Mouse (Mus musculus) E14TG2a.4 (cell line): Measurements from ENCODE around the gene Fstl4.

Experiments
- H3K27me3 ChIP-seq: 2 replicates; pipeline ENCODE4 v1.6.1; 2014; ENCODE audit warnings: low read length, control low read depth; ENCODE audit not compliant: insufficient read depth
- H3K36me3 ChIP-seq: 2 replicates; pipeline ENCODE4 v1.6.1; 2014; ENCODE audit warnings: low read length, control low read depth; ENCODE audit not compliant: insufficient read depth
- H3K4me1 ChIP-seq: replicated peaks from 2 replicates; pipeline ENCODE4 v1.6.1; 2014; ENCODE audit warnings: low read depth, low read length, control low read depth
- H3K4me3 ChIP-seq: replicated peaks from 2 replicates; pipeline ENCODE4 v1.5.1; 2014; ENCODE audit warnings: mild to moderate bottlenecking, low read length
- H3K9me3 ChIP-seq: 2 replicates; pipeline ENCODE4 v1.6.1; 2014; ENCODE audit warnings: low read length, control low read depth
- CTCF ChIP-seq: conservative IDR thresholded peaks from 2 replicates; pipeline ENCODE4 v1.5.1; 2014; ENCODE audit warnings: low read length
- NANOG ChIP-seq: IDR thresholded peaks from 2 replicates; pipeline ENCODE4 v1.6.1; 2014; ENCODE audit warnings: borderline replicate concordance, low read length, mixed read lengths
- POU5F1 ChIP-seq: IDR thresholded peaks from 2 replicates; pipeline ENCODE4 v1.6.1; 2014; ENCODE audit warnings: low read length, borderline replicate concordance

The Fstl4 gene

DNA sequence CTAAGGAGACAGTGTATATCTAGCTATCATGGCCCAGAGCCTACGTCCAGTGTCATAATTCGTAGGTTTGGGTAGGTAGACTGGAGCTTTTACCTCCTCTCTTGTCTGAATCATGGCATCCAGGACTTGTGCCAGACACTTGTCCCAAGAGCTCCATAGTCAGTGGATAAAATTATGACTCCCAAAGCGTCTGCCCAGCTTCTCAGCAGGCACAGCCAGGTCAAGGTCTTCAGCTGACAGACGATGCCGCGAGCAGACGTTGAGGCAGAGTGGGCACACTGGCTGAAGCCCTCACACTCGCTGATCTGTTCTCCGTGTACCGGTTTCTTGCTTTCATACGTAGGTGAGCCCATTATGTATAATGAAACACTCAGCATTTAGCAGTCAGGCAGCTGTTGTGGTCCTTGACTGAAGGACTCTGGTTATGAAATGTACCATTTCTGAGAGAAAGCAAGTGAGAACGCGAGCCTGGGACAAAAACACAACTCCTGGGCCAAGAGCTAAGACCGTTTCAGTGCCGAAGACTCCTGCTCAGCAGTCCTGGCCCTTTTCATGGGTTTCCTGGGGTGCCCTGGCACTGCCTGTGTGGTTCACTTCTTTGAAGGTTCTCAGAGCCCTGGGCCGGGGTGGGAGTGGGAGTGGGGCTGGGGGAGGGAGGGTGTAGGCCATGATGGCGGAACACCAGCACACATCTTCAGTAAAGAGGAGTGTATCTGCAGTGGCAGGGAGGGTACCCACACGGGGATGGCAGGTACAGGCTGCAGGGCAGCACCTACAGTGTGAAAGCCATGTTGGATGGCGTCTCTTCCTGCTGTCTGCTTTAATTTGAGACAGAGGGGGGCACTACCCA is 111.7 kb downstream of the Fstl4 start:
- Histone ChIP-seq H3K9me3 (peaks cover 8% of the 10 kb centered on the region), H3K36me3 (no peaks in the 10 kb centered on the region), H3K4me1 (no peaks in the 10 kb centered on the region), H3K4me3 (no peak overlapping the region), H3K27me3 (no peaks in the 10 kb centered on the region)
- TF ChIP-seq POU5F1 (no peak), CTCF (no peak), NANOG (no peak)

DNA sequence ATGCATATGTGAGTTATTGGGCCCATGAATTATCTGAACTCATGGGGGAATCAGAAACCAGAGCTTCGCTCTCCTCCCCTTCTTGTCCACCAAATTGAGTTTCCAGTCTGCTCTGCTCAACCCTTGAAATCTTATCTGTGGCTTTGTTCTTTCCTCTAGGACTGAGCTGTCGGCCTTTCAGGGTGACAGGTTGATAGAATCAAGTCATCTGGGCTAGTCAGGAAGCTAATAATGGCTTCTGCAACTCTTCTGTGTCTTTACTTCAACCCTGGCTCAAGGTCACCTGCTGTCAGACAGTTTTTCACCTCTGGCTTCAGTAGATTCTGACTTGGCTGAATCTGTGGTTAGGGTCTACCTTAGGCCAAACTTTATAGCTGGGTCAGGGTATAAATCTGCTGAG is 113.2 kb downstream of the Fstl4 start:
- TF ChIP-seq NANOG, result no peak
- TF ChIP-seq POU5F1, result no peak
- TF ChIP-seq CTCF, result no peak
- no peak overlapping the region for H3K4me3 ChIP-seq
- no peaks in the 10 kb centered on the region for H3K4me1 ChIP-seq
- no peaks in the 10 kb centered on the region for H3K36me3 ChIP-seq
- peaks cover 10% of the 10 kb centered on the region for H3K9me3 ChIP-seq
- H3K27me3 ChIP-seq, result no peaks in the 10 kb centered on the region

DNA sequence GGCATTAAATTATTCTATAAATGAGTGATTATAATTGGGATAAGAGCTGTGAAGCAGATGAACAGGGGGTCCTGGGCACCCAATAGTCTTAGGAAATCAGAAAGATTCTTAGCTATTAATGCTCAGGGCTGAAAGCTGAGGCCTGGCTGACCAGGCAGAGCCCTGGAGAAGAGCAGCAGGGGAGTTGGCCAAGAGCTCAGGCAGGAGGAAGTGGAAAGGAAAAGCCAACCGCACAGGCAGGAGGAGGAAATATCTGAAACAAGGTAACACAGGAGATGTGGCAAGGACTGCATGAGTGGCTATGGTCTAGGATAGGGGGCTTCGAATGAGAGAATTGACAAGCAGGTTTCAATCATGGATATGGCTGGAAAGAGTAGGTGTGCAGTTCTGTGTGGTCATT is 115.5 kb downstream of the Fstl4 start:
- Histone ChIP-seq H3K36me3 (no peaks in the 10 kb centered on the region), H3K27me3 (no peaks in the 10 kb centered on the region), H3K4me1 (no peaks in the 10 kb centered on the region), H3K9me3 (peaks cover 4% of the 10 kb centered on the region), H3K4me3 (no peak overlapping the region)
- no peak for TF ChIP-seq POU5F1
- no peak for TF ChIP-seq NANOG
- no peak for TF ChIP-seq CTCF

DNA sequence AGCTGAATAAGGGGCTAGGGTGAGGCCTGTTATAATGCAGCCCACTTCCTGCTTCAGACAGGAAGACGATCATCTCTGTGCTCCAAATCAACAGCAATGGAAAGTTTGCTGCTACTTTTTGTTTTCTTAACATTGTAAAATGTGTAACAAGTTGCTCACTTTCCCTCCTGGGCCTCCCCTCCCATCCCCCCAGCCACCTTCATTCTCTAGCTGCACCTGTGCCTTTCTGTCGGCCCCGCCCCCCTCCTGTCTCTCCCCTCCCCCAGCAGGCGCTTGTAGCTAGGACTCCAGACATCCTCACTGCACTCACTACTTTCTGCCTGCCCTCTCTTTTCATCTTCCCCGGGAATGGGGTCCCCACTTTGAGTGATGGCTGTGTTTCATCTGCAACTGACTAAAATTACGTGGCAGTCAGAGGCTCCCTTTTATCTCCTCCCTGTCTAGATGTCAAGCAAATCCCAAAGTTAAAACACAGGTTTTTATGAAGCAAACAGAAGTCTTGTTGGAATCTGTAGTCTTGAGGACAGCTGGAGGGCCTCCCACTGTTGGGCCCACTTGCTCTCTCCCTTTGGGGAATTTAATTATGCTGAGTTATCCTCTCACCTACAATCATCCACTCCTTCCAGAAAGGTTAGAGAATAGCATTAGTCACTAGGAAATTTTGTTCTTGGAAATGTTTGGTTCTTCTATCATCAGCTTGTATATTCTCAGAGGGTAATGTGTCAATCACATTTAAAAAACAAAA is 122.3 kb downstream of the Fstl4 start:
- TF ChIP-seq POU5F1 (no peak), NANOG (no peak), CTCF (no peak)
- Histone ChIP-seq H3K4me3 (no peak overlapping the region), H3K4me1 (peaks cover 7% of the 10 kb centered on the region), H3K27me3 (no peaks in the 10 kb centered on the region; the same call in 1 of the 2 replicates), H3K36me3 (no peaks in the 10 kb centered on the region), H3K9me3 (peaks cover 3% of the 10 kb centered on the region; the same call in 1 of the 2 replicates)

DNA sequence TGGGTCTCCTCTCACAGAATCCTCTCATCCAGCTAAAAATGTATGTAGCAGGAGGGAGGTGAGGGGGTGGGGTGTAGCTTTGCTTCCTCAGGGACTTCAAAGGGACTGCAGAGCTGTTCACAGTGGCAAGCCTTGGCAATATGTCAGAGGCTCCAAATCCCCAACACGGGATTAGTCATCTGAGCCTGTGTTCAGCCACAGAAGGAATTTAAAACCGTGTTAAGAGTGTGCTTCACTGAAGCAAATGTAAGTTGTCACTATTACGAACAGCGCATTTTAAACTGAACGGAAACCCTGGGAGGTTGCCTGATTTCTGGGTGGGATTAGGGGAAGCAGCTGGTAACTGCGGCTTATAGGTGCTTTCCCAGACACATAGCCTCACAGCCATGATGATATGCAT is 123.7 kb downstream of the Fstl4 start:
- Histone ChIP-seq H3K27me3 (no peaks in the 10 kb centered on the region; the same call in 1 of the 2 replicates), H3K4me3 (no peak overlapping the region), H3K9me3 (no peaks in the 10 kb centered on the region), H3K4me1 (peaks cover 7% of the 10 kb centered on the region), H3K36me3 (no peaks in the 10 kb centered on the region)
- no peak for TF ChIP-seq NANOG
- TF ChIP-seq CTCF, result no peak
- no peak for TF ChIP-seq POU5F1

DNA sequence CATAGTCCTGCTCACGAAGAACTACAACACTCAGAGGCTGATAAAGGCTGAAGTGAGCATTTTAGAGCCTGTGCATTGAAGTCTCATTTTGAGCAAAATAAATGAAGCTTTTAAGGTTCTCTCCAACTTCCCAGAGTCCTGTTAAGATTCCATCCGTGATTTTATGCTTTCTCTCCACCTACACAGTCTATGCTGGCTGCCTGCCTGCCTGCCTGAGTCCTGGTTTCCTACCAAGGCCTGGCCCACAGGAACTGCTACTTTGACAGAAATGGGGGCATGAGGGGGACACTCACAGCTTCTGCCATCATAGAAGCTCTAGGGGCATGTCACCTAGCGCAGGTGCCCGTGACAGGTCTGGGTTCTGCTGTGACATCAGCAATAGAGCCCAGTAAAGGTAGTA is 125.1 kb downstream of the Fstl4 start:
- TF ChIP-seq NANOG, result no peak
- no peak for TF ChIP-seq POU5F1
- no peak for TF ChIP-seq CTCF
- H3K4me1 ChIP-seq, result peaks cover 7% of the 10 kb centered on the region
- H3K9me3 ChIP-seq, result no peaks in the 10 kb centered on the region
- H3K27me3 ChIP-seq, result no peaks in the 10 kb centered on the region; the same call in 1 of the 2 replicates
- H3K4me3 ChIP-seq, result no peak overlapping the region
- no peaks in the 10 kb centered on the region for H3K36me3 ChIP-seq

DNA sequence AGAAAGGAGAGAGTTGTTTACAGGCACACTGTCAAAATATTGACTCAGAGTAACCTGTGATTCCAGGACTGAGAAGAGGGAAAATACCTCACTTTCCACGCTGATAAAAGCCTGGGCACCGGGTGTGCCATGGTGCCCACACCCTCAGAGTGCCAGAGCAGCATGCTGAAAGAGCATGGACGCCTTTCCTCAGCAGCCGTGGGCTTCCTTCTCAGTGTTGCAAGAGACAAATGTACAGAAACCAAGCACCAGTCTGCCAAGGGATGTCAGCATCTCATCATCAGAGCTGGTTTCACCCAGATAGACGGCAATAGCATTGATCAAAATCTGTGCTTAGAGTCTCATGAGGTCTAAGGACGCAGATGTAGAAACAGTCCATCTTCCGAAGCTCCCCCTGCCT is 125.7 kb downstream of the Fstl4 start:
- peaks cover 7% of the 10 kb centered on the region for H3K4me1 ChIP-seq
- no peaks in the 10 kb centered on the region for H3K9me3 ChIP-seq
- no peaks in the 10 kb centered on the region for H3K36me3 ChIP-seq
- TF ChIP-seq POU5F1, result no peak
- no peak for TF ChIP-seq CTCF
- no peak for TF ChIP-seq NANOG
- H3K4me3 ChIP-seq, result no peak overlapping the region
- no peaks in the 10 kb centered on the region; the same call in 1 of the 2 replicates for H3K27me3 ChIP-seq

DNA sequence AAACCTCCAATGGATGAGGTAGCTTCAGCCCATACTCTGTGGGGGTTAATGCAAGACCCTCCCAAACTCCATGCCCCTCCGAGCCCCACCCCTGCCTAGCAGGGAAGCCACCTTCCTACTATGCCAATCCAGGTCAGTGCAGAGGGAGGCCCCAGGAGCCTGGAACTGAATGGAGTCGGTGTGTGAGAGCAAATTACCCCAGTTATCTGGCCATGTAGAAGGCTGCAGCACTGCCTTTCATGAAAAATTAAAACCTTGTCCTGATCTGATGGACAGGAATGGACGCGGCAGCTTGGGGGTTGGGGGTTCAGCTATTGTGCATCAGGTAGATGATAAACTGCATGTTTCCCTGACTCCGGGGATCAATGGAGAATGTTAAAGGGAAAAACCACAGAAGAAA is 139.7 kb downstream of the Fstl4 start:
- H3K4me3 ChIP-seq, result no peak overlapping the region
- peaks cover 27% of the 10 kb centered on the region for H3K9me3 ChIP-seq

More for the DNA sequence above, 139.7 kb downstream of the Fstl4 start:
- H3K36me3 ChIP-seq, result no peaks in the 10 kb centered on the region
- H3K27me3 ChIP-seq, result no peaks in the 10 kb centered on the region
- H3K4me1 ChIP-seq, result 0 out of 2 replicates have a peak, but pooled peaks cover 5% of the 10 kb centered on the region
- TF ChIP-seq NANOG, result no peak
- no peak for TF ChIP-seq POU5F1
- TF ChIP-seq CTCF, result no peak
